Mouse (Mus musculus) testis, adult 2 months (tissue): ENCODE data around the gene Lad1. TPM values are rescaled to one million over a fixed set of nuclear protein-coding genes. Genes with fewer than 3 reads are reported as not detected.

ENCODE experiments used
- H3K27ac ChIP-seq: fragments of 200-500 bp; 2 replicates; pipeline ENCODE4 v1.5.1; 2012; ENCODE audit warnings: low read depth, low read length; ENCODE audit not compliant: control insufficient read depth, insufficient read depth
- H3K27me3 ChIP-seq: fragments of 200-500 bp; 2 replicates; pipeline ENCODE4 v1.6.1; 2012; ENCODE audit warnings: mild to moderate bottlenecking, low read length, moderate library complexity; ENCODE audit not compliant: control insufficient read depth, insufficient read depth
- H3K36me3 ChIP-seq: fragments of 200-500 bp; 2 replicates; pipeline ENCODE4 v1.6.1; 2012; ENCODE audit warnings: mild to moderate bottlenecking, low read length; ENCODE audit not compliant: control insufficient read depth, insufficient read depth
- H3K4me1 ChIP-seq: fragments of 200-500 bp; 2 replicates; pipeline ENCODE4 v1.6.1; 2012; ENCODE audit warnings: low read length; ENCODE audit not compliant: control insufficient read depth, insufficient read depth
- H3K4me3 ChIP-seq: fragments of 200-500 bp; 2 replicates; pipeline ENCODE4 v1.5.1; 2012; ENCODE audit warnings: low read depth, mild to moderate bottlenecking, low read length, moderate library complexity, mixed read lengths; ENCODE audit not compliant: control insufficient read depth
- CTCF ChIP-seq: fragments of 200-500 bp; IDR thresholded peaks from 2 replicates; pipeline ENCODE4 v1.5.1; 2012; ENCODE audit warnings: low read depth, mild to moderate bottlenecking, inconsistent platforms, low read length, moderate library complexity; ENCODE audit not compliant: control insufficient read depth, insufficient read depth, insufficient replicate concordance
- POLR2A ChIP-seq: fragments of 200-500 bp; IDR thresholded peaks from 2 replicates; pipeline ENCODE4 v1.6.1; 2012; ENCODE audit warnings: low read depth, mild to moderate bottlenecking, inconsistent platforms, low read length, moderate library complexity; ENCODE audit not compliant: control insufficient read depth
- polyA plus RNA-seq: library from polyadenylated mRNA; depleted of rRNA; stranded (reverse); fragments of >200 nt; gene quantifications from 2 replicates; pipeline ENCODE4 v1.2.3, GENCODE M21; 2012

The Lad1 gene
- polyA plus RNA-seq, 1 experiment, result 0.15 TPM

DNA sequence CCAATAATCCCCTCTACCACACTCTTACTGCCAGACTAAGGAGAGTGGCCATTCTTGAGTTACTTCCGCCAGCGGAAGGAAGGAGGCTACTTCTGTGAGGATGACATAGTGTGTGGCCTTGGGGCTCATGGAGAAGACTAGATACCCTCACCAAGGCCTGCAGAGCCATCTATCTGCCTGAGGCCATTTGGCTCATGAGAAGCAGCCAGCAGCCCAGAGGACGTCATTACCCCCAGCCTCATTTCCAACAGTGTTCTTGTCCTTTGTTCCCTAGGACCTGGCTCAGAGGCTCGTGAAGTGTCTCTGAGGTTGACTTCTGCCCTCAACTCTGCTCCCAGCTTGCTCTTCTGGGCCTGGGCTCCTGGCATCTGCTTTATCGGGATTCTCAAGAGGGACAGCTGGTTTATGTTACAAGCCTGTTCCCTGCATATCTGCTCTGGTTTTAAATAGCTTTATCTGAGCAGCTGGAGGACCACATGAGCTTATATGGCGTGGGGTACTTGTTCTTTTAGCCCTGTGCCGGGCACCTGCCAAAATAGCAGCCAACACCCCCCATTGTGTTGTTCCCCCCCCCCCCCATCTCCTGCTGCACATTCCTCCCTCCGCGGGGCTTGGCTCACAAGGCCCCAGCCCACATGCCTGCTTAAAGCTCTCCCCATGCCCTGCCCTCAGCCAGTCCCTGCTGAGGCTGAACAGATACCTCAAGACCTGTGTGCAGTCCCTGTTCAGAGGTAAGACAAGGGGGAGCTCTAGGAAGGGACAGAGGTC is 17.5 kb downstream of the Lad1 start, which contains the start of gene Tnnt2:
Tnnt2 (plus strand) TSS at position 639 of the 768 bp plus-strand sequence.
- Histone ChIP-seq H3K27ac (no peak within 1 kb of the TSS), H3K36me3 (no peaks in the 10 kb centered on the region), H3K4me3 (no peak within 1 kb of the TSS), H3K27me3 (no peaks in the 10 kb centered on the region), H3K4me1 (no peaks in the 10 kb centered on the region)
- TF ChIP-seq CTCF, result no peak
- TF ChIP-seq POLR2A, result no peak

DNA sequence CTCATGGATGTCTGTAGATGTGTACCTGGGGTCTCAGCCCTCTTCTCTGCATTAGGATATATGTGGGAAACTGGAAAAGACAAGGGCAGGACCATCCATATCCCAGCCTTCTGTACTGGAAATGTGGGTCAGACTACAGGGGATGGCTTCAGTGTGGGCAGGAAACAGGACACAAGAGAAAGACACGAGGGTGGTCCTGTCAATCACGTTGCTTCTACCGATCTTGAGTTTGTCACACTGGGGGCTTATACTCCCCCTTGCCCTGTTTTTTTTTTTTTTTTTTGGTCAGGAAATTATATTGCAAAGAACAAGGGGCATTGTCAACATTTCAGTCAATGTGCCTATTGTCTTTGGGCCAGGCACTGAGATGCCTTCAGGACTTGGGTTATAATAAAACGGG is 20.2 kb downstream of the Lad1 start:
- Histone ChIP-seq H3K36me3 (no peaks in the 10 kb centered on the region), H3K27ac (no peak overlapping the region), H3K4me1 (no peaks in the 10 kb centered on the region), H3K27me3 (no peaks in the 10 kb centered on the region), H3K4me3 (no peak overlapping the region)
- TF ChIP-seq POLR2A (no peak), CTCF (no peak)

DNA sequence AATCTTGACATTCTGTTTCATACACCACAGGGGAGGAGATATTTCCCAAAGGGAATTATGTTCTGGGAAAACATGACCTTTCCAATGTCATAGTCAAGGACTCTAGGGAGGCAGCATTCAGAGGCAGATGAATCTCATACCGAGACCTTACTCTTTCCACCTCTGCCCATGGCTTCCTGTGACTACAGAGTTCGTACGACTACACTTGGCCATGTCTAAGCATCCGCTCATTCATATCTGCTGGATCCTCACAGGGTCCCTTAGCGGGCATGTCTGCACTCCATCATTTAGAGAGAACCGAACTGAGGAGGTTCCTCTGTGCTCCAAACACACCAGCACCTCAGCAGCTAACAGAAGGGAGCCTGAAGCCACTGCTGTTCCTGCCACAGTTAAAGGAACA is 20.7 kb downstream of the Lad1 start:
- H3K4me1 ChIP-seq, result no peaks in the 10 kb centered on the region
- TF ChIP-seq CTCF (no peak), POLR2A (no peak)
- no peak overlapping the region for H3K27ac ChIP-seq
- no peaks in the 10 kb centered on the region for H3K27me3 ChIP-seq
- H3K4me3 ChIP-seq, result no peak overlapping the region
- H3K36me3 ChIP-seq, result no peaks in the 10 kb centered on the region

DNA sequence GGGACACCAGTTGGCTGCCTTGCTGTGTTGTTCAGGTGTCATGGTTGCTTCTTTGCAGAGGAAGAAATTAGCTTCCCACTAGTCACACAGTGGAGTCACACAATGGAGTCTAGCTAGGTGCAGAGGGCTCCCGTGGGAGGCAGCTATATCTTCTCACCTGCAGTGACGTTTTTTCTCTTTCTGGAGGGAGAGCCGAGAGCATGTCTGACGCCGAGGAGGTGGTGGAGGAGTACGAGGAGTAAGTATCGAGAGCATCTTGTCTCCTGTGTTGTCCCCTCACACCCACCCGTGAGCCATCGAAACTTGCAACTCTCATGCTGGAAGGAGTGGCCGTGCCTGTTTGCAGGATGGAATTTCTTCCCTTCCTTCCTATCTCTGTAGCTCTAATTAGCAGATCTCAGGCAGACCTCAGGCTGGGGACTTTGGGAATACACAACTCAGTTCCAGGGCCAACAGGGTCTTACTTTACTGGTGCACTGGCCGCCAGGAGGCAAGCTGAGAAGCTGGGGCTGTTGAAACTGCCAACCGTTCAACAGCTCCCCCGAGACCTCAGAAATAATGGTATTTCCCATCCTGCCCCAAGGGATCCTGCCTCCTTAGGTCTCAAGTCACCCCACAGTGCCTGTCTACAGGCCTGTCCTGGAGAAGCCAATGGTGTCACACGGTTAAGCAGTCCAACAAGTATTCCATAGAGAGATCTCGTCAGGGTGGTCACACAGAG is 22.4 kb downstream of the Lad1 start:
- Histone ChIP-seq H3K27ac (no peak overlapping the region), H3K27me3 (no peaks in the 10 kb centered on the region), H3K4me1 (no peaks in the 10 kb centered on the region), H3K4me3 (no peak overlapping the region), H3K36me3 (no peaks in the 10 kb centered on the region)
- TF ChIP-seq CTCF, result no peak
- TF ChIP-seq POLR2A, result no peak

DNA sequence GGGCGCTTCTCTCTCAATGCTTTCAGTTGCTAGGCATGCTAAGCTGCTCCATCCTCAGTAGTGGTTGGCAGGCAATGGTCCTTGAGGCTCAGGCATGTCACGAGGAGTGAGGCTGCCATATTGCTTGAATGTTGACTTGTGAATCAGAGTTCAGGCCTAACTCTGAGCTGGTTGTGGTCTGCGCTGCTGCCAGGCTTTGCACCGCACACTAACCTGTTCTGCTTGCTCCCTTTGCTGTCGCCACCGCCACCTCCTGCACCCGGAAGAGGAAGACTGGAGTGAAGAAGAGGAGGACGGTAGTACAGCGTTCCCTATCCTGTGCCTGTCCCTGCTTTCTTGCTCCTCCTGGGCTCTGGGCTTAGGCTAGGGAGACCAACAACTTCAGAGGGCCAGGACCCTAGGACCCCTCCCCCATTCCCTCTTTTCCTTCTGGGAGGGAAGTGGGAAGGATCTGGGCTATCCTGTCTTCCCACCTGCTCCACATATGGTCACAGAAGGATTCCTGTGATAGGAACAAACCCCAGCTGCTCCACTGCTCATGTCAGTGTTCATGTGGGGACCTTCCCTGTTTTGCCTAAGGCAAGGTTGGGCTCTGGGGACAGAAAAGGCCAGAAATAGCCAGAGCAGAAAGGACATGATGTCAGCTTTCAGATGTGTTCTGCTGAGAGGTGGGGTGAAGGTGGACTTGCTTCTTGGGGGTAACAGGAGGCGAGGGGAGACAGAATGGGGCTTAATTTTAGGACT is 25.3 kb downstream of the Lad1 start:
- TF ChIP-seq CTCF (no peak), POLR2A (no peak)
- H3K27me3 ChIP-seq, result no peaks in the 10 kb centered on the region
- H3K36me3 ChIP-seq, result no peaks in the 10 kb centered on the region
- no peak overlapping the region for H3K4me3 ChIP-seq
- no peak overlapping the region for H3K27ac ChIP-seq
- H3K4me1 ChIP-seq, result no peaks in the 10 kb centered on the region

DNA sequence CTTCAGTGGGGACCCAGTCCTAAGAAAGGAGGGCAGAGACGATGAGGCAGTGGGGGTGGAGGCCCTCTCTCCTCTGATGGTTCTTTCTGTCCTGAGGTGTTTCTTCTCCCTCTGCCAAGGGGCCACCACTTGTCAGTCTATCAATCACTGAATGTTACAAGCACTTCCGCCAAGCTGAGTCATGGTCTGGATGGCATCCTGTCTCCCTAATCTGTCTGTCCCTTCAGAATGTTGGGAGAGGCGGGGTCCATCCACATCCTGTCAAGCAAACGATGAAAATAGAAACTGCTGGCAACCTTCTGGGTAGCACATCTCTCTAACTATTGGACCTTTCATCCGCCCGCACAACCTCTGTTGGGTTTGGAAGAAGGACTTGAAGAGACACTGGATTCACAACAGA is 26.1 kb downstream of the Lad1 start:
- no peaks in the 10 kb centered on the region for H3K4me1 ChIP-seq
- TF ChIP-seq CTCF (no peak), POLR2A (no peak)
- H3K4me3 ChIP-seq, result no peak overlapping the region
- H3K27me3 ChIP-seq, result no peaks in the 10 kb centered on the region
- no peak overlapping the region for H3K27ac ChIP-seq
- no peaks in the 10 kb centered on the region for H3K36me3 ChIP-seq

DNA sequence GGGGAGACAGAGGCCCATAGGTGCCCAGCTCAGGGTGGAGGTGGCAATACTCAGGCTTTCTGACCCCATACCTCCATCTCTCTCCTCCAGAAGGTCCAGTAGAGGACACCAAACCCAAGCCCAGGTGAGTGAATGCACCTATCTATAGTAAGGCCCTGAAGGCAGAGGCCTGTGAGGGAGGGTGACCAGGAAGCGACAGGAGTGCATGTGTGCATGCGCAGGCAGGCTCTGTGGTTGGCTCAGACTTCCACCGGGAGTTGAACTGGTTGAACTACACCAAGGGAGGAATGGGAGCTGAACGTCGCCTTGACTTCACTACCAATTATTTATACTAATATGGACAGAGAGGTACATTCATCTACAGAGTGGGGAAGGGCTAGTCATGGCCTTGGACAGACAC is 28.2 kb downstream of the Lad1 start:
- no peak overlapping the region for H3K27ac ChIP-seq
- H3K4me1 ChIP-seq, result no peaks in the 10 kb centered on the region
- no peaks in the 10 kb centered on the region for H3K27me3 ChIP-seq
- no peaks in the 10 kb centered on the region for H3K36me3 ChIP-seq
- TF ChIP-seq CTCF, result no peak
- TF ChIP-seq POLR2A, result no peak
- H3K4me3 ChIP-seq, result no peak overlapping the region
